Mouse (Mus musculus) kidney, postnatal 14 days (tissue): ENCODE data around the gene N4bp3.
"Not testable (repeated sequence)": the region's sequence is repeated elsewhere in the genome, so short reads cannot be mapped to it uniquely, and the experiment has no call there.

Experiments
- DNase-seq: peaks from one replicate; pipeline ENCODE4 v3.0.0; 2022; ENCODE audit warnings: mixed read lengths

Gene N4bp3

GRCm38 (mm10) chr11:51652889-51653418 is 2.3 kb upstream of the N4bp3 start:
- no peak for DNase-seq

GRCm38 (mm10) chr11:51650261-51650660 is 381 bp downstream of the N4bp3 start:
- no peak for DNase-seq

- no peak for DNase-seq
Measured at GRCm38 (mm10) chr11:51649889-51650199, 798 bp downstream of the N4bp3 start.

- DNase-seq, result no peak
Measured at GRCm38 (mm10) chr11:51649111-51649888, 1.3 kb downstream of the N4bp3 start.

- DNase-seq, result no peak
Measured at GRCm38 (mm10) chr11:51648566-51648965, 2.1 kb downstream of the N4bp3 start.

- DNase-seq, result peak; percentile 72
Measured at GRCm38 (mm10) chr11:51646751-51647667, 3.6 kb downstream of the N4bp3 start.

- no peak for DNase-seq
Measured at GRCm38 (mm10) chr11:51646245-51646644, 4.4 kb downstream of the N4bp3 start.

GRCm38 (mm10) chr11:51645293-51645692 is 5.3 kb downstream of the N4bp3 start:
- no peak for DNase-seq

- no peak for DNase-seq
Measured at GRCm38 (mm10) chr11:51644217-51644616, 6.4 kb downstream of the N4bp3 start.

- DNase-seq, result no peak
Measured at GRCm38 (mm10) chr11:51643761-51644160, 6.9 kb downstream of the N4bp3 start.

- no peak for DNase-seq
Measured at GRCm38 (mm10) chr11:51643202-51643601, 7.4 kb downstream of the N4bp3 start.

- DNase-seq, result peak; percentile 40
Measured at GRCm38 (mm10) chr11:51640748-51641147, 9.9 kb downstream of the N4bp3 start.

GRCm38 (mm10) chr11:51638497-51638896 is 12.1 kb downstream of the N4bp3 start:
- DNase-seq, result no peak

- peak; percentile 68 for DNase-seq
Measured at GRCm38 (mm10) chr11:51637971-51638414, 12.6 kb downstream of the N4bp3 start.

- DNase-seq, result peak; percentile 76
Measured at GRCm38 (mm10) chr11:51636323-51636684, 14.3 kb downstream of the N4bp3 start.

GRCm38 (mm10) chr11:51635525-51636322 is 14.9 kb downstream of the N4bp3 start, which contains the start of gene Rmnd5b:
Gene Rmnd5b (minus strand): TSS chr11:51635896.
- DNase-seq, result peak; percentile 92

- no peak for DNase-seq
Measured at GRCm38 (mm10) chr11:51635127-51635524, 15.5 kb downstream of the N4bp3 start.

- no peak for DNase-seq
Measured at GRCm38 (mm10) chr11:51633721-51634120, 16.9 kb downstream of the N4bp3 start.

- not testable (repeated sequence) for DNase-seq
Measured at GRCm38 (mm10) chr11:51633200-51633599, 17.4 kb downstream of the N4bp3 start.

- DNase-seq, result peak; percentile 51
Measured at GRCm38 (mm10) chr11:51632130-51632753, 18.4 kb downstream of the N4bp3 start.

GRCm38 (mm10) chr11:51629651-51630314 is 20.9 kb downstream of the N4bp3 start:
- no peak for DNase-seq

- DNase-seq, result no peak
Measured at GRCm38 (mm10) chr11:51627907-51628306, 22.7 kb downstream of the N4bp3 start.
